Comparison of ENCODE assay signal across 9 mouse cellular contexts in genomic region chr12:58268563-58269501, GRCm38 (mm10). TPM values are rescaled to one million over a fixed set of nuclear protein-coding genes. Genes with fewer than 3 reads are reported as not detected.
DNase-seq lines count a peak whose midpoint lies in the region; ATAC-seq lines count a peak whose summit lies in the region.
"Had no signal": no experiment of that assay in that cellular context is flagged by ENCODE, and none has a peak within 500 bp of the region (broad histone marks: within the 10 kb centered on the region; RNA-seq: fewer than 3 reads in every experiment).

Clec14a (minus strand) TSS chr12:58269290.

- H3K4me3 ChIP-seq in hindbrain, embryonic 15.5 days: peak within 1 kb of the TSS; percentile 43
- H3K4me3 ChIP-seq in midbrain, embryonic 16.5 days (ENCODE audit: low read depth, low read length): peak within 1 kb of the TSS; percentile 38

- no peaks in the 10 kb centered on the region for H3K36me3 ChIP-seq in hindbrain, embryonic 15.5 days
- no peaks in the 10 kb centered on the region for H3K36me3 ChIP-seq in midbrain, embryonic 16.5 days (ENCODE audit: control insufficient read depth, insufficient read depth, low read length)

- H3K4me1 ChIP-seq in hindbrain, embryonic 15.5 days (replicated peaks): peaks cover 14% of the 10 kb centered on the region
- H3K4me1 ChIP-seq in midbrain, embryonic 16.5 days (ENCODE audit: control insufficient read depth, insufficient read depth, low read length): no peaks in the 10 kb centered on the region

- peak within 1 kb of the TSS; percentile 36; the same call in 1 of the 2 replicates for H3K27ac ChIP-seq in hindbrain, embryonic 15.5 days (replicated peaks)
- H3K27ac ChIP-seq in midbrain, embryonic 16.5 days (ENCODE audit: low read length): no peak within 1 kb of the TSS

- peak; percentile 86 for ATAC-seq in hindbrain, embryonic 15.5 days (ENCODE audit: low FRiP score, low read depth)
- ATAC-seq in midbrain, embryonic 16.5 days: peak; percentile 88

- H3K9me3 ChIP-seq in hindbrain, embryonic 15.5 days: no peaks in the 10 kb centered on the region
- no peaks in the 10 kb centered on the region for H3K9me3 ChIP-seq in midbrain, embryonic 16.5 days (replicated peaks; ENCODE audit: control insufficient read depth, low read length, poor library complexity, severe bottlenecking)

- H3K4me2 ChIP-seq in hindbrain, embryonic 15.5 days: peak within 1 kb of the TSS; percentile 80
- peak within 1 kb of the TSS; percentile 66 for H3K4me2 ChIP-seq in midbrain, embryonic 16.5 days (ENCODE audit: low read length)

- H3K27me3 ChIP-seq in hindbrain, embryonic 15.5 days: peaks cover 4% of the 10 kb centered on the region; the same call in 1 of the 2 replicates
- no peaks in the 10 kb centered on the region for H3K27me3 ChIP-seq in midbrain, embryonic 16.5 days (ENCODE audit: control insufficient read depth, insufficient read depth, low read depth, low read length)

- peak; percentile 20 to 25 for DNase-seq in cerebellum, postnatal 14 days
- no peak for DNase-seq in cerebellum, adult 9-10 months
- DNase-seq in brain, adult 2 months (ENCODE audit: low read depth, low spot score): peak; percentile 14
- DNase-seq in gastrocnemius, postnatal 10 days: peak; percentile 35
- peak; percentile 12 for DNase-seq in liver
- DNase-seq in urinary bladder, postnatal 4 days (ENCODE audit: low spot score in 2 of 2): peak; percentile 26 to 57

- 10% methylated on average over 32 of the region's 32 CpGs for WGBS in hindbrain, embryonic 15.5 days
- WGBS in midbrain, embryonic 16.5 days: 8% methylated on average over 32 of the region's 32 CpGs

- H3K9ac ChIP-seq in hindbrain, embryonic 15.5 days: peak within 1 kb of the TSS; percentile 41
- peak within 1 kb of the TSS; percentile 55; the same call in 1 of the 2 replicates for H3K9ac ChIP-seq in midbrain, embryonic 16.5 days (ENCODE audit: low read depth, low read length)

RNA-seq across cellular contexts. Expression of gene Clec14a, which starts in this region (rescaled TPM):
- 10 to 100 TPM; 14.1 to 16.9 TPM for total RNA-seq in gastrocnemius, postnatal 10 days (2021)
- polyA plus RNA-seq in hindbrain, embryonic 15.5 days (2015; fragmentation: Nextera tagmentation; extraction: Ambion mirVana): 6.9 and 7.4 TPM in 2 replicates
- 5.5 and 5.8 TPM in 2 replicates for polyA plus RNA-seq in midbrain, embryonic 16.5 days (2015; fragmentation: Nextera tagmentation; extraction: Ambion mirVana)
- polyA plus RNA-seq: C2C12 had no signal
